Mouse (Mus musculus): ENCODE data around the gene Dclre1b.

- TF ChIP-seq CTCF (IDR thresholded peaks at IDR 0.05; ENCODE audit: low read depth) = no peak
- no peak for TF ChIP-seq EP300 (optimal IDR thresholded peaks at IDR 0.05)
Measured at GRCm38 (mm10) chr3:103758456-103758855, 50.8 kb downstream of the Dclre1b start.

Data from stomach, postnatal 0 days (tissue).